ENCODE assay signal across 9 mouse cellular contexts in the genomic region with DNA sequence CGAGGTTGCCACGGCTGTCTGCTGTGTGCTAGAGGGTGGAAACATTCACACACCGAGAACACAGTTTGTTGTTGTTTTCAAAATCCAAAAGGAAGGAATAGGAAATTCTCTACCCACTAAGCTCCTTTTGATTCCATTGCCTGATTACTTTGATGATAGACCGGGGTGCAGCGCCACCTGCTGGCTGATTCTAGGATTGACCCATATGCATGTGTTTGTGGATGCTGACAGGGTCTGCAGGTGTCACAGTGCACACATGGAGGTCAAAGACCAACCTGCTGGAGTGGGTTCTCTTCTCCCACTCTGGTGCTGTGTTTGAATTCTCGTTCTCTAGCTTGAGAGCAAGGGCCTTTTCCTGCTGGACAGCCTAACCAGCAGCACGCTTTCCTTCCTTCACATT. TPM values are rescaled to one million over a fixed set of nuclear protein-coding genes. Genes with fewer than 3 reads are reported as not detected.
DNase-seq lines count a peak whose midpoint lies in the region; ATAC-seq and TF ChIP-seq lines count a peak whose summit lies in the region.
"Had no signal": no experiment of that assay in that cellular context is flagged by ENCODE, and none has a peak within 500 bp of the region (broad histone marks: within the 10 kb centered on the region; RNA-seq: fewer than 3 reads in every experiment).

No protein-coding gene starts in this region.

- no peaks in the 10 kb centered on the region for H3K36me3 ChIP-seq in liver, postnatal 0 days (replicated peaks; ENCODE audit: insufficient read depth, low read length)
- H3K36me3 ChIP-seq: limb, embryonic 12.5 days had no signal

- TF ChIP-seq EP300 in liver, postnatal 0 days (IDR thresholded peaks at IDR 0.05; ENCODE audit: low read depth), result no peak

- H3K4me1 ChIP-seq in liver, postnatal 0 days (ENCODE audit: insufficient read depth), result no peaks in the 10 kb centered on the region; the same call in 1 of the 2 replicates

- no peak overlapping the region for H3K9ac ChIP-seq in liver, postnatal 0 days (replicated peaks)
- H3K9ac ChIP-seq: limb, embryonic 12.5 days had no signal

- ATAC-seq in liver, postnatal 0 days, result no peak

- H3K4me3 ChIP-seq in liver, postnatal 0 days (ENCODE audit: low read depth, low read length), result no peak overlapping the region
- H3K4me3 ChIP-seq: limb, embryonic 12.5 days had no signal

- H3K27ac ChIP-seq in liver, postnatal 0 days (ENCODE audit: low read depth), result no peak overlapping the region
- H3K27ac ChIP-seq: limb, embryonic 12.5 days had no signal

- TF ChIP-seq CTCF in liver, postnatal 0 days (IDR thresholded peaks at IDR 0.05; ENCODE audit: low read depth), result peak; percentile 95

- intact Hi-C loops in gastrocnemius, postnatal 14 days (cut with DNase I; ENCODE audit: low total_unique reads), result loop anchor here (5.0 kb wide), 1 partner anchor 117 kb away; no protein-coding TSS in a partner anchor

- H3K27me3 ChIP-seq in liver, postnatal 0 days (ENCODE audit: insufficient read depth, low read length), result peaks cover 6% of the 10 kb centered on the region; the same call in 1 of the 2 replicates

- H3K4me2 ChIP-seq in liver, postnatal 0 days (ENCODE audit: low read depth, low read length), result no peak overlapping the region
- H3K4me2 ChIP-seq: limb, embryonic 12.5 days had no signal

- no peaks in the 10 kb centered on the region for H3K9me3 ChIP-seq in liver, postnatal 0 days (ENCODE audit: low read length)
- H3K9me3 ChIP-seq: limb, embryonic 12.5 days had no signal

- 35% methylated on average over 7 of the region's 7 CpGs for WGBS in liver, postnatal 0 days (ENCODE audit: insufficient replicate concordance)

- DNase-seq in CD4-positive, CD25-positive, alpha-beta regulatory T cell, adult 2 months (ENCODE audit: low read depth, low spot score), result peak; percentile 86
- peak; percentile 86 for DNase-seq in adipocyte (ENCODE audit: low spot score)
- peak; percentile 89 to 91 for DNase-seq in cerebellum, postnatal 4 days (ENCODE audit: low spot score in 2 of 2)
- DNase-seq in gastrocnemius, postnatal 14 days, result peak; percentile 74
- peak; percentile 85 for DNase-seq in kidney, postnatal 14 days
- peak; percentile 85 for DNase-seq in liver, postnatal 0 days
- DNase-seq in retina, postnatal 1 day, result peak; percentile 82
- DNase-seq in urinary bladder, adult 18-20 months (ENCODE audit: low spot score in 2 of 2), result peak; percentile 67 to 83

RNA-seq across cellular contexts. Expression of gene Tekt5, which starts 3.9 kb away (rescaled TPM):
- under 1 TPM in 1 of 2 experiments, not detected in 1; 0.18 TPM for total RNA-seq in gastrocnemius, postnatal 14 days (2021)
- polyA plus RNA-seq in liver, postnatal 0 days (2015; fragmentation: Nextera tagmentation; extraction: Ambion mirVana), result 0.07 TPM in 1 of 2 replicates, not detected in the other
- polyA plus RNA-seq: limb, embryonic 12.5 days had no signal

RNA-seq across cellular contexts. Expression of gene Nubp1, which starts 12.6 kb away (rescaled TPM):
- 1 to 10 TPM; 6.5 to 6.9 TPM for total RNA-seq in gastrocnemius, postnatal 14 days (2021)
- polyA plus RNA-seq in liver, postnatal 0 days (2015; fragmentation: Nextera tagmentation; extraction: Ambion mirVana), result 24.3 and 25.8 TPM in 2 replicates

RNA-seq across cellular contexts. Expression of gene Tvp23a, which starts 48.0 kb away (rescaled TPM):
- total RNA-seq in gastrocnemius, postnatal 14 days (2021), result under 1 TPM; 0.69 to 0.80 TPM
- polyA plus RNA-seq in liver, postnatal 0 days (2015; fragmentation: Nextera tagmentation; extraction: Ambion mirVana), result 0.20 and 0.21 TPM in 2 replicates
